Mouse (Mus musculus): Measurements from ENCODE around the gene Med18. TPM values are rescaled to one million over a fixed set of nuclear protein-coding genes. Genes with fewer than 3 reads are reported as not detected.

Med18 gene
- 18.9 and 21.3 TPM in 2 replicates for polyA plus RNA-seq (2015; fragmentation: Nextera tagmentation; extraction: Ambion mirVana)

GRCm38 (mm10) chr4:132463430-132464254 lies at the start of gene Med18:
TSS of gene Med18 (minus strand) at chr4:132463921.
- Histone ChIP-seq H3K36me3 (peaks cover 9% of the 10 kb centered on the region), H3K9ac (peak within 1 kb of the TSS; percentile 67), H3K4me2 (replicated peaks) (peak within 1 kb of the TSS; percentile 79), H3K4me1 (replicated peaks) (peaks cover 10% of the 10 kb centered on the region), H3K27me3 (replicated peaks) (no peaks in the 10 kb centered on the region), H3K4me3 (replicated peaks) (peak within 1 kb of the TSS; percentile 60), H3K27ac (peak within 1 kb of the TSS; percentile 24; the same call in 1 of the 2 replicates), H3K9me3 (no peaks in the 10 kb centered on the region)
- WGBS, result under 1% methylated on average over 44 of the region's 44 CpGs
- ATAC-seq, result peak; percentile 92

- no peak overlapping the region for H3K4me2 ChIP-seq (replicated peaks)
- no peak overlapping the region for H3K9ac ChIP-seq
- H3K9me3 ChIP-seq, result no peaks in the 10 kb centered on the region
- 80% methylated on average over 3 of the region's 3 CpGs for WGBS
- no peaks in the 10 kb centered on the region for H3K36me3 ChIP-seq
- no peak for ATAC-seq
- no peak overlapping the region for H3K4me3 ChIP-seq (replicated peaks)
- no peak overlapping the region for H3K27ac ChIP-seq
- no peaks in the 10 kb centered on the region for H3K27me3 ChIP-seq (replicated peaks)
- H3K4me1 ChIP-seq (replicated peaks), result peaks cover 19% of the 10 kb centered on the region
Measured at GRCm38 (mm10) chr4:132512080-132512479, 48.4 kb upstream of the Med18 start.

- Histone ChIP-seq H3K9me3 (no peaks in the 10 kb centered on the region), H3K27me3 (replicated peaks) (no peaks in the 10 kb centered on the region), H3K4me1 (replicated peaks) (peaks cover 21% of the 10 kb centered on the region), H3K27ac (peak within 1 kb of the TSS; percentile 87), H3K4me3 (replicated peaks) (peak within 1 kb of the TSS; percentile 84), H3K4me2 (replicated peaks) (peak within 1 kb of the TSS; percentile 90), H3K36me3 (no peaks in the 10 kb centered on the region), H3K9ac (peak within 1 kb of the TSS; percentile 82)
- ATAC-seq, result peak; percentile 94
- under 1% methylated on average over 32 of the region's 32 CpGs for WGBS
Measured at GRCm38 (mm10) chr4:132510352-132510798, 46.7 kb upstream of the Med18 start, which contains the start of gene Sesn2. TSS of gene Sesn2 (minus strand) at chr4:132510501.

GRCm38 (mm10) chr4:132509621-132510296 lies 46.0 kb upstream of the Med18 start:
- WGBS, result 1% methylated on average over 52 of the region's 52 CpGs

GRCm38 (mm10) chr4:132507210-132507609 lies 43.5 kb upstream of the Med18 start:
- 57% methylated on average over 2 of the region's 2 CpGs for WGBS
- no peak for ATAC-seq
- Histone ChIP-seq H3K27me3 (replicated peaks) (no peaks in the 10 kb centered on the region), H3K9ac (no peak overlapping the region), H3K9me3 (no peaks in the 10 kb centered on the region), H3K4me2 (replicated peaks) (0 out of 2 replicates have a peak overlapping the region, but pooled peaks have one; percentile 6), H3K4me3 (replicated peaks) (no peak overlapping the region), H3K4me1 (replicated peaks) (peaks cover 14% of the 10 kb centered on the region), H3K36me3 (no peaks in the 10 kb centered on the region), H3K27ac (no peak overlapping the region)

More at GRCm38 (mm10) chr4:132509621-132510296, 46.0 kb upstream of the Med18 start:
- Histone ChIP-seq H3K9ac (peak overlapping the region; percentile 82), H3K4me2 (replicated peaks) (peak overlapping the region; percentile 90), H3K36me3 (no peaks in the 10 kb centered on the region), H3K9me3 (no peaks in the 10 kb centered on the region), H3K4me1 (replicated peaks) (peaks cover 21% of the 10 kb centered on the region), H3K27me3 (replicated peaks) (no peaks in the 10 kb centered on the region), H3K27ac (peak overlapping the region; percentile 87), H3K4me3 (replicated peaks) (peak overlapping the region; percentile 84)
- ATAC-seq, result peak; percentile 68

GRCm38 (mm10) chr4:132506250-132506649 lies 42.5 kb upstream of the Med18 start:
- no peaks in the 10 kb centered on the region for H3K36me3 ChIP-seq
- H3K9ac ChIP-seq, result no peak overlapping the region
- ATAC-seq, result no peak
- H3K27me3 ChIP-seq (replicated peaks), result no peaks in the 10 kb centered on the region
- no peak overlapping the region for H3K4me3 ChIP-seq (replicated peaks)
- 77% methylated on average over 6 of the region's 6 CpGs for WGBS
- H3K9me3 ChIP-seq, result no peaks in the 10 kb centered on the region
- no peak overlapping the region for H3K27ac ChIP-seq
- H3K4me1 ChIP-seq (replicated peaks), result peaks cover 14% of the 10 kb centered on the region
- H3K4me2 ChIP-seq (replicated peaks), result no peak overlapping the region

- 55% methylated on average over 10 of the region's 10 CpGs for WGBS
- peaks cover 14% of the 10 kb centered on the region for H3K4me1 ChIP-seq (replicated peaks)
Measured at GRCm38 (mm10) chr4:132505800-132506199, 42.1 kb upstream of the Med18 start.

GRCm38 (mm10) chr4:132505034-132505738 lies 41.5 kb upstream of the Med18 start:
- no peaks in the 10 kb centered on the region for H3K36me3 ChIP-seq
- H3K27me3 ChIP-seq (replicated peaks), result no peaks in the 10 kb centered on the region
- 62% methylated on average over 6 of the region's 6 CpGs for WGBS
- ATAC-seq, result no peak
- H3K9me3 ChIP-seq, result no peaks in the 10 kb centered on the region
- no peak overlapping the region for H3K9ac ChIP-seq
- H3K4me1 ChIP-seq (replicated peaks), result peaks cover 14% of the 10 kb centered on the region
- no peak overlapping the region for H3K4me2 ChIP-seq (replicated peaks)
- no peak overlapping the region for H3K4me3 ChIP-seq (replicated peaks)
- H3K27ac ChIP-seq, result no peak overlapping the region

More at GRCm38 (mm10) chr4:132505800-132506199, 42.1 kb upstream of the Med18 start:
- no peak overlapping the region for H3K4me2 ChIP-seq (replicated peaks)
- H3K36me3 ChIP-seq, result no peaks in the 10 kb centered on the region
- no peak overlapping the region for H3K4me3 ChIP-seq (replicated peaks)
- H3K9ac ChIP-seq, result no peak overlapping the region
- no peaks in the 10 kb centered on the region for H3K27me3 ChIP-seq (replicated peaks)
- no peak overlapping the region for H3K27ac ChIP-seq
- ATAC-seq, result no peak
- no peaks in the 10 kb centered on the region for H3K9me3 ChIP-seq

- Histone ChIP-seq H3K9ac (no peak overlapping the region), H3K36me3 (no peaks in the 10 kb centered on the region), H3K27ac (no peak overlapping the region), H3K4me2 (replicated peaks) (no peak overlapping the region), H3K27me3 (replicated peaks) (no peaks in the 10 kb centered on the region), H3K9me3 (no peaks in the 10 kb centered on the region), H3K4me1 (replicated peaks) (peaks cover 7% of the 10 kb centered on the region), H3K4me3 (replicated peaks) (no peak overlapping the region)
- no peak for ATAC-seq
- 72% methylated on average over 11 of the region's 11 CpGs for WGBS
Measured at GRCm38 (mm10) chr4:132503344-132503743, 39.6 kb upstream of the Med18 start.

GRCm38 (mm10) chr4:132501639-132502038 lies 37.9 kb upstream of the Med18 start:
- peaks cover 4% of the 10 kb centered on the region; the same call in 1 of the 2 replicates for H3K36me3 ChIP-seq
- no peak overlapping the region for H3K9ac ChIP-seq
- no peaks in the 10 kb centered on the region for H3K9me3 ChIP-seq
- H3K27me3 ChIP-seq (replicated peaks), result no peaks in the 10 kb centered on the region
- H3K4me3 ChIP-seq (replicated peaks), result no peak overlapping the region
- ATAC-seq, result no peak
- H3K4me2 ChIP-seq (replicated peaks), result no peak overlapping the region
- H3K4me1 ChIP-seq (replicated peaks), result no peaks in the 10 kb centered on the region
- H3K27ac ChIP-seq, result no peak overlapping the region
- 92% methylated on average over 6 of the region's 6 CpGs for WGBS

GRCm38 (mm10) chr4:132494271-132494918 lies 30.7 kb upstream of the Med18 start:
- Histone ChIP-seq H3K4me3 (replicated peaks) (no peak overlapping the region), H3K9ac (no peak overlapping the region), H3K9me3 (no peaks in the 10 kb centered on the region), H3K4me1 (replicated peaks) (no peaks in the 10 kb centered on the region), H3K27me3 (replicated peaks) (no peaks in the 10 kb centered on the region), H3K4me2 (replicated peaks) (no peak overlapping the region), H3K36me3 (peaks cover 8% of the 10 kb centered on the region), H3K27ac (no peak overlapping the region)
- 83% methylated on average over 20 of the region's 20 CpGs for WGBS
- no peak for ATAC-seq
